Mouse (Mus musculus) G1E (cell line): Measurements from ENCODE around the gene Rasgrp3.

Experiments
- CTCF ChIP-seq: IDR thresholded peaks from 2 replicates; pipeline ENCODE4 v1.5.1; 2012; ENCODE audit warnings: low read depth, low read length, inconsistent platforms, mixed read lengths
- GATA1 ChIP-seq: IDR thresholded peaks from 2 replicates; pipeline ENCODE4 v1.6.1; 2012; ENCODE audit warnings: borderline replicate concordance, low read length, inconsistent platforms, mixed read lengths

DNA sequence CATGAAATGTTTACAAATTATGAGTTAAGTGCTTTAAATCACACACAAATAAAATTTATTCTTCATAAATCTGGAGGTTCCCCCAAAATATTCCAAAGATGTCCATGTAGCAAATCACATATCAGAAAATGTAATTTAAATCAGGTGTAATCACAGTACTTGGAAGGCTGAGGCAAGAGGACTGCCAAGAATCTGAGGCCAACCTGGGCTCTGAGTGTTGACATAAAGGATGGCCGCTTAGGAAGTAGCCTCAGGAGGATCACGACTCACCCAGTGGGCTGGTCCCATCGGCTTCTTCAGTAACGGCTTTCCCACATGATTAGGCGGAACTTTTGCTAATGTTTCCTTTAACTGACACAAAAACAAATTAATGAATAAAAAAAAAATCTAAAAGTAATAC is 104.1 kb downstream of the Rasgrp3 start:
- no peak for TF ChIP-seq GATA1
- no peak for TF ChIP-seq CTCF
